Mouse (Mus musculus) thymus, postnatal 36 days (tissue): ENCODE results near the gene Gm49353.

Experiments
- DNase-seq, 2 experiments: peaks; one replicate each; pipeline ENCODE4 v3.0.0; 2022; ENCODE audit warnings: mixed read lengths in 2 of 2

Gm49353 gene

GRCm38 (mm10) chr10:29198642-29199041 is at the start of gene Gm49353:
Gene Gm49353 (plus strand): TSS chr10:29198954.
- DNase-seq = no peak

- DNase-seq = no peak
Measured at GRCm38 (mm10) chr10:29155304-29155703, 43.5 kb upstream of the Gm49353 start.

GRCm38 (mm10) chr10:29161664-29162063 is 37.1 kb upstream of the Gm49353 start:
- no peak for DNase-seq

- no peak for DNase-seq
Measured at GRCm38 (mm10) chr10:29173778-29174177, 25.0 kb upstream of the Gm49353 start.

- DNase-seq = no peak
Measured at GRCm38 (mm10) chr10:29175656-29176055, 23.1 kb upstream of the Gm49353 start.

- DNase-seq = no peak
Measured at GRCm38 (mm10) chr10:29176881-29177280, 21.9 kb upstream of the Gm49353 start.

- DNase-seq = no peak
Measured at GRCm38 (mm10) chr10:29178003-29178402, 20.8 kb upstream of the Gm49353 start.

GRCm38 (mm10) chr10:29180210-29180609 is 18.5 kb upstream of the Gm49353 start:
- no peak for DNase-seq

GRCm38 (mm10) chr10:29181046-29181445 is 17.7 kb upstream of the Gm49353 start:
- DNase-seq = no peak

- DNase-seq = no peak
Measured at GRCm38 (mm10) chr10:29193769-29194168, 5.0 kb upstream of the Gm49353 start.

GRCm38 (mm10) chr10:29196811-29197210 is 1.9 kb upstream of the Gm49353 start:
- peak in 1 of 2 experiments; percentile 2 for DNase-seq

GRCm38 (mm10) chr10:29199835-29200234 is 1.1 kb downstream of the Gm49353 start:
- DNase-seq = no peak

- DNase-seq = no peak
Measured at GRCm38 (mm10) chr10:29200609-29201008, 1.9 kb downstream of the Gm49353 start.

GRCm38 (mm10) chr10:29206730-29207129 is 8.0 kb downstream of the Gm49353 start:
- no peak for DNase-seq

- no peak for DNase-seq
Measured at GRCm38 (mm10) chr10:29208735-29209134, 10.0 kb downstream of the Gm49353 start.

GRCm38 (mm10) chr10:29211453-29211852 is 12.7 kb downstream of the Gm49353 start, which contains the start of gene 9330159F19Rik:
Gene 9330159F19Rik (plus strand): TSS chr10:29211606.
- DNase-seq = no peak

- no peak for DNase-seq
Measured at GRCm38 (mm10) chr10:29213534-29214100, 14.9 kb downstream of the Gm49353 start.

- no peak for DNase-seq
Measured at GRCm38 (mm10) chr10:29216957-29217356, 18.2 kb downstream of the Gm49353 start.

GRCm38 (mm10) chr10:29217451-29217850 is 18.7 kb downstream of the Gm49353 start:
- DNase-seq = no peak

- no peak for DNase-seq
Measured at GRCm38 (mm10) chr10:29225329-29225728, 26.6 kb downstream of the Gm49353 start.

GRCm38 (mm10) chr10:29231208-29231607 is 32.5 kb downstream of the Gm49353 start:
- no peak for DNase-seq
